ENCODE assay signal across 12 mouse cellular contexts in genomic region chr3:54274651-54275050, GRCm38 (mm10).
"Had no signal": no experiment of that assay in that cellular context is flagged by ENCODE, and none has a peak within 500 bp of the region (broad histone marks: within the 10 kb centered on the region; RNA-seq: fewer than 3 reads in every experiment).

No protein-coding gene starts in this region.

- DNase-seq: kidney, postnatal 36 days; layer of hippocampus, postnatal 36 days; lung, embryonic 14.5 days; lung, postnatal 14 days; right cerebral cortex, adult 18-20 months; right cerebral cortex, postnatal 25 days; thymus, postnatal 36 days had no signal

- H3K27ac ChIP-seq: limb, embryonic 15.5 days; liver, embryonic 12.5 days; midbrain, embryonic 12.5 days; neural tube, embryonic 13.5 days had no signal

- H3K27me3 ChIP-seq: limb, embryonic 15.5 days; liver, embryonic 12.5 days; midbrain, embryonic 12.5 days; neural tube, embryonic 13.5 days had no signal

- H3K36me3 ChIP-seq: limb, embryonic 15.5 days; liver, embryonic 12.5 days; midbrain, embryonic 12.5 days; neural tube, embryonic 13.5 days had no signal

- H3K4me3 ChIP-seq: limb, embryonic 15.5 days; liver, embryonic 12.5 days; midbrain, embryonic 12.5 days; neural tube, embryonic 13.5 days had no signal

- H3K4me2 ChIP-seq: limb, embryonic 15.5 days; liver, embryonic 12.5 days; lung, embryonic 14.5 days; midbrain, embryonic 12.5 days; neural tube, embryonic 13.5 days had no signal

- ATAC-seq: liver, embryonic 12.5 days; midbrain, embryonic 16.5 days had no signal

- H3K9me3 ChIP-seq: limb, embryonic 15.5 days; liver, embryonic 12.5 days; midbrain, embryonic 12.5 days; neural tube, embryonic 13.5 days had no signal

- H3K4me1 ChIP-seq: limb, embryonic 15.5 days; liver, embryonic 12.5 days; midbrain, embryonic 12.5 days; neural tube, embryonic 13.5 days had no signal

- H3K9ac ChIP-seq: limb, embryonic 15.5 days; liver, embryonic 12.5 days; lung, embryonic 14.5 days; midbrain, embryonic 12.5 days; neural tube, embryonic 13.5 days had no signal
